Mouse (Mus musculus): ENCODE data around the gene Prkag2.

DNA sequence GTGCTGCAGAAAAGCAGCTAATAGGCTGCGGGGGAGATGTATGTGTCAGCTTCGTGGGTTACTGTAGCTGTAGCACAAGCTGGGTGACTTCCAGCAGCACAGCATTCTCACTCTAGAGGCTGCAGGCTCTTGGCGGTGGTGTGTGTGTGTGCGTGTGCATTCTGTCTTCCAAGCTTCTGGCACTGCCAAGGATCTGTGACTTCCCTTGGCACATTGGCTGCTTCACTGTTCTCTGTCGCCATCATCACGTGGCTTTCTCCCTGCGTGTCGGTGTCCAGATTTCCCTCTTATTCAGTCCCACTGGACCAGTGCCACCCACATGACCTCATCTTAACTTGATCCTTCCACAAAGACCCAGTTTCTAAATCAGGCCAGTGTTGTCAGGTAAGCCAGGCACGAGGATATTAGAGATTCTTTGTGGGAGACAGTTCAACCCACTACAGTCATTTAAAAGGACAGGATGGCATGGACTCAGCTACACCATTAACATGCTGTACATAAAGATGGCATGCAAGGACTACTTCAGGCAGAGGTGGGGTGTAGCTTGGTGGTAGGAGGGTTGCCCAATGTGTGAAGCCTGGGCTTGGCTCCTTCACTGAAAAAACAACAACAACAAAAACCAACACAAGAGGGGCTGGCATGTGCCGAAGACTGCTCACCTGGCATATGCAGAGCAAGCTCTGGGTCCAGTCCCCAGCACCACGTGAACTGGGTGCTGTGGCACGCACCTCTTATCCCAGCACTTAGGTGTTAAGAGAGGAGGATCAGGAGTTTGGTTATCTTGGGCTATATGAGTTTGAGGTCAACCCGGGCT lies 239.6 kb downstream of the Prkag2 start:
- TF ChIP-seq GATA1 (IDR thresholded peaks at IDR 0.05; ENCODE audit: borderline replicate concordance, low read length) (no peak), FLI1 (IDR thresholded peaks at IDR 0.05; ENCODE audit: low read length) (no peak)
